Mouse (Mus musculus) cortical plate, adult 2 months (tissue): ENCODE measurements around the gene Sec22b. TPM values are rescaled to one million over a fixed set of nuclear protein-coding genes. Genes with fewer than 3 reads are reported as not detected.

Experiments
- H3K27ac ChIP-seq: fragments of 200-500 bp; 2 replicates; pipeline ENCODE4 v1.5.1; 2012; ENCODE audit warnings: low read length, control low read depth, inconsistent platforms; ENCODE audit not compliant: insufficient read depth
- H3K4me1 ChIP-seq: fragments of 200-500 bp; 2 replicates; pipeline ENCODE4 v1.6.1; 2011; ENCODE audit warnings: low read length; ENCODE audit not compliant: control insufficient read depth, insufficient read depth
- H3K4me3 ChIP-seq: fragments of 200-500 bp; 2 replicates; pipeline ENCODE4 v1.5.1; 2011; ENCODE audit warnings: mild to moderate bottlenecking, low read length, control low read depth; ENCODE audit not compliant: insufficient read depth
- CTCF ChIP-seq: fragments of 200-500 bp; IDR thresholded peaks from 2 replicates; pipeline ENCODE4 v1.5.1; 2011; ENCODE audit warnings: mild to moderate bottlenecking, control low read depth, low read length; ENCODE audit not compliant: insufficient read depth; ENCODE audit errors: extremely low read depth
- POLR2A ChIP-seq: fragments of 200-500 bp; IDR thresholded peaks from 2 replicates; pipeline ENCODE4 v1.6.1; 2011; ENCODE audit warnings: mild to moderate bottlenecking, low read length, control low read depth; ENCODE audit not compliant: insufficient read depth; ENCODE audit errors: extremely low read depth
- polyA plus RNA-seq: library from polyadenylated mRNA; depleted of rRNA; stranded (reverse); fragments of >200 nt; gene quantifications from 2 replicates; pipeline ENCODE4 v1.2.3, GENCODE M21; 2012

Sec22b gene
- polyA plus RNA-seq, 1 experiment = 64.5 TPM

- no peak overlapping the region for H3K27ac ChIP-seq
- no peak for TF ChIP-seq CTCF
- TF ChIP-seq POLR2A = no peak
Observed at GRCm38 (mm10) chr3:97938814-97939526, 38.0 kb downstream of the Sec22b start.

GRCm38 (mm10) chr3:97939626-97940510 is 38.9 kb downstream of the Sec22b start:
- H3K27ac ChIP-seq = no peak overlapping the region
- H3K4me1 ChIP-seq = peaks cover 5% of the 10 kb centered on the region
- TF ChIP-seq POLR2A = no peak
- no peak overlapping the region for H3K4me3 ChIP-seq

More at GRCm38 (mm10) chr3:97938814-97939526, 38.0 kb downstream of the Sec22b start:
- Histone ChIP-seq H3K4me1 (peaks cover 5% of the 10 kb centered on the region), H3K4me3 (no peak overlapping the region)

GRCm38 (mm10) chr3:97940511-97941204 is 39.7 kb downstream of the Sec22b start:
- no peak for TF ChIP-seq CTCF
- TF ChIP-seq POLR2A = no peak
- Histone ChIP-seq H3K4me1 (peaks cover 5% of the 10 kb centered on the region), H3K27ac (no peak overlapping the region), H3K4me3 (no peak overlapping the region)

- peaks cover 5% of the 10 kb centered on the region for H3K4me1 ChIP-seq
- no peak overlapping the region for H3K4me3 ChIP-seq
- TF ChIP-seq CTCF (no peak), POLR2A (no peak)
- H3K27ac ChIP-seq = no peak overlapping the region; the same call in 1 of the 2 replicates
Observed at GRCm38 (mm10) chr3:97941440-97942259, 40.7 kb downstream of the Sec22b start.

GRCm38 (mm10) chr3:97942260-97942950 is 41.4 kb downstream of the Sec22b start:
- Histone ChIP-seq H3K4me3 (no peak overlapping the region), H3K4me1 (peaks cover 5% of the 10 kb centered on the region), H3K27ac (no peak overlapping the region; the same call in 1 of the 2 replicates)
- no peak for TF ChIP-seq CTCF
- no peak for TF ChIP-seq POLR2A

GRCm38 (mm10) chr3:97944462-97944861 is 43.5 kb downstream of the Sec22b start:
- no peak overlapping the region for H3K4me3 ChIP-seq
- TF ChIP-seq POLR2A (no peak), CTCF (no peak)
- H3K27ac ChIP-seq = no peak overlapping the region
- H3K4me1 ChIP-seq = peaks cover 5% of the 10 kb centered on the region

DNA sequence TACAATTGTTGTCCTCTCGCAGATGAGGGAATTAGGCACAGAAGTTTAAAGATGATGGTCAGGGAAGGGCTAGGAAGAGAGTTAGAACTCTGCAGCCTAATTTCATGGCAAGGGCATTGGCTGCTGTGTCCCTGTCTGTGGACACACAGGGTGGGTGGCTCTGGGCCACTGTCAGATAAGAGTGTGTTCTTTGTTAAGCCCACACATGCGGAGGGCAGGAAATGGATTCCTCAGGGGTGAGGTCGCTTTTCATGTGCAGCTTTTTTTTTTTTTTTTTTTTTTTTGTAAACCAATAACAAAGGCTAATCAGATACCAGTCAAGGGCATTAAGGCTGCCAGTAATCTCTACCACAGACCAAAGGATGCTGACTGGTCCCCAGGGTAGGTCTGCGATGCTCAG is 45.4 kb downstream of the Sec22b start:
- H3K4me3 ChIP-seq = no peak overlapping the region
- H3K4me1 ChIP-seq = no peaks in the 10 kb centered on the region
- TF ChIP-seq CTCF (no peak), POLR2A (no peak)
- H3K27ac ChIP-seq = no peak overlapping the region

DNA sequence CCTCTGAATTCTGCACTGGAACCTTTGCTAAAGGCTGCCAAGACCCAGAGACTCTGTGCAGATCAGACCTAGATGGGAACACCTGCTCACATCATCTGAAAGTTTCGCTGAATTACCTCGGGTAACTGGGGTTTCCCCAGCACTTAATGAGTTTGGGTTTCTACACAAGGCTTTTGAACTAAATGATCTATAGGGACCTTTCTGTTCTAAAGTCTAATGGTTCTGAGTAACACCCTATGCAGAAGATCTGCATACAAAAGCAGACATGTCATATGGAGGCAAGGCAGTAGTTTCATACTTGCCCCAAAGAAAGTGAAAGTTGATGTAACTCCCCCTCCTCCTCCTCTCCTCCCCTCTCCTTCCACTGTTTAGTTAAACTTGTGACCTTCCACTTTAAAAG is 47.5 kb downstream of the Sec22b start:
- Histone ChIP-seq H3K4me3 (no peak overlapping the region), H3K4me1 (no peaks in the 10 kb centered on the region), H3K27ac (no peak overlapping the region)
- TF ChIP-seq CTCF (no peak), POLR2A (no peak)

DNA sequence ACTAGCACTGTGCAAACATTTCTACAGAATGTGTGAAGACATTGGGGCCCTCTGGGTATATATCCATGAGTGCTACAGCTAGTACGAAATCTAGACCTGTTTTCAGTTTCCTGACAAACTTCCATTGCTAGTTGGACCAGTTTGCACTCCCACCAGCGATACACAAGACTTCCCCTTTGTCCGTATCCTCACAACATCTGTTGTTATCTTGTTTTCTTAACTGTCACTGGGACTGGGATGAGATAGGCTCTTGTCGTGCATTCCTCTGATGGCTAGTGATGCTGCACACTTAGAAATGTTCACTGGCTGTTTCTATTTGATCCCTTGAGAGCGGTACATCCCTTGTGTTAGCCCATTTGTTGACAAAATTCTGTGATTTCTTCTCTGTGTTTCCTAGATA is 49.0 kb downstream of the Sec22b start:
- no peaks in the 10 kb centered on the region for H3K4me1 ChIP-seq
- no peak overlapping the region for H3K4me3 ChIP-seq
- TF ChIP-seq CTCF (no peak), POLR2A (no peak)
- H3K27ac ChIP-seq = no peak overlapping the region
